Mouse (Mus musculus) yolk sac, embryonic 10.5 days (tissue): Measurements from ENCODE around the gene Arhgap9.
"Not testable (repeated sequence)": the region's sequence is repeated elsewhere in the genome, so short reads cannot be mapped to it uniquely, and the experiment has no call there.

Source experiments
- DNase-seq: peaks from one replicate; pipeline ENCODE4 v3.0.0-alpha.2; 2017; ENCODE audit warnings: low spot score

Arhgap9 gene

DNA sequence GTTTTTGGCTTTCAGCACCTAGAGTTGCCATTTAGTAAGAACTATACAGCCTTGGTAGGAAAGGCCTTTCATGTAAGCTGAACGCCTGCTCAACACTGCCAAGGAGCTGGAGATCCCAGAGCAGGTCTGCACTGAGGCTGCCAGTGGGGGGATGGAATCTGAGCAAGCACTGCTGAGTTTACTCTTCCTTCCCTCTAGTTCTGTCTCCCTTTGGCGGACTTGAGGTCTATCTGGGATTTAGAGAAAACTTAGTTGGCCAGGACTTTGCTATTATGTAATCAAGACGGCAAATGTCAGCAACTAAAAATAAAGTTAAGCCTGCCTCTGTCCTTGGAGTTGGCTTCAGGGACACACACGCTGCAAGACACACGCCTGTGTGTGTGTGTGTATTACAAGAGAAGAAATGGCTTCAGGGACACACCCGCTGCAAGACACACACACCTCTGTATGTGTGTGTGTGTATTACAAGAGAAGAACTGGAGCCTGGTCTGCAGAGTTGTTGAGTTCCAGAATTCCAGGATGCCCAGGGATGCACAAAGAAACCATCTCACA lies 28.7 kb upstream of the Arhgap9 start:
- no peak for DNase-seq

DNA sequence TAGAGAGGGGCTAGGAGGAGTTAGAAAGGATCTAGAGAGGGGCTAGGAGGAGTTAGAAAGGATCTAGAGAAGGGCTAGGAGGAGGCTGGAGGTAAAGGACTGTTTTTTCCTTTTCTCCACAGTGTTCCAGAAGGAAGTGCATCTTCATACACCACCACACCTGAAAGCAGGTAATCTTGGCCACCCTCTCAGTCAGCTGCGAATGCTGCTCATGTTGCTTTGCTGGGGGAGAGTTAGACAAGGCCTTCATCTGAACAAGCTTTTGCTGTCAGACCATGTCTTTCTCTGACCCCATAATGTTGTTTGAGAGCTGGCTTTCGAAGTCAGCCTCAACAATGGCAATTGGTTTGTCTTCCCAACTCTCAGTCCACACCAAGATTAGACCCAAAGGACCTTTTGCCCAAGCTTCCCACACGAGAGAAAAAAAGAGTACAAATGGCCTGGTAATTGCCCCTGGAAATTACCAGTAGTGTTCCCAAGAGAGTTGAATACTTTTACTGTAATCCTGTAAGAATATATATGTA lies 28.1 kb upstream of the Arhgap9 start:
- DNase-seq: no peak

DNA sequence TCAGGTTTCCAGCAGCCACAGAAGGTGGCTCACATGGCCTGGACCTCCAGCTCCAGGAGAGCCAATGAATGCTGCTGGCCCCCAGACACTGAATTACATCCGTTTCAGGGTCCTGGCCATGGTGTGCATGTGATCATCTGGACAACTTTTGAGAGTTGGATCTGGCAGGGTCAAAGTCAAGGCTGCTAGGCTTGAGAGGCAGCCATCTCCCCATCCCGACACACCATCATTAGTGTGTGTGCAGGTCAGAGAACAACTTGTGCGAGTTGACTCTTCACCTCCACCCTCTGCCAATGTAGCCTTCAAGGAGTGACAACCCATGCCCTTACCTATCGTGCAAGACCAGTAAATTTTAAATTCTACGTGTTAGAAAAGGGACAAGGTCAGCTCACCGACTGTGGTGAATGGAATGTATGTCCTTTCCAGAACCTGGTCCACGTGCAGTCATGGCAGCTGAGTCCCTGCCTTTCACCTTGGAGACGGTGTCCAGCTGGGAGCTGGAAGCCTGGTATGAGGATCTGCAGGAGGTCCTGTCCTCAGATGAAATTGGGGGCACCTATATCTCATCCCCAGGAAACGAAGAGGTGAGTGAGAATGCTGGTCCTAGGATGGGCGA lies 26.8 kb upstream of the Arhgap9 start:
- DNase-seq: no peak

DNA sequence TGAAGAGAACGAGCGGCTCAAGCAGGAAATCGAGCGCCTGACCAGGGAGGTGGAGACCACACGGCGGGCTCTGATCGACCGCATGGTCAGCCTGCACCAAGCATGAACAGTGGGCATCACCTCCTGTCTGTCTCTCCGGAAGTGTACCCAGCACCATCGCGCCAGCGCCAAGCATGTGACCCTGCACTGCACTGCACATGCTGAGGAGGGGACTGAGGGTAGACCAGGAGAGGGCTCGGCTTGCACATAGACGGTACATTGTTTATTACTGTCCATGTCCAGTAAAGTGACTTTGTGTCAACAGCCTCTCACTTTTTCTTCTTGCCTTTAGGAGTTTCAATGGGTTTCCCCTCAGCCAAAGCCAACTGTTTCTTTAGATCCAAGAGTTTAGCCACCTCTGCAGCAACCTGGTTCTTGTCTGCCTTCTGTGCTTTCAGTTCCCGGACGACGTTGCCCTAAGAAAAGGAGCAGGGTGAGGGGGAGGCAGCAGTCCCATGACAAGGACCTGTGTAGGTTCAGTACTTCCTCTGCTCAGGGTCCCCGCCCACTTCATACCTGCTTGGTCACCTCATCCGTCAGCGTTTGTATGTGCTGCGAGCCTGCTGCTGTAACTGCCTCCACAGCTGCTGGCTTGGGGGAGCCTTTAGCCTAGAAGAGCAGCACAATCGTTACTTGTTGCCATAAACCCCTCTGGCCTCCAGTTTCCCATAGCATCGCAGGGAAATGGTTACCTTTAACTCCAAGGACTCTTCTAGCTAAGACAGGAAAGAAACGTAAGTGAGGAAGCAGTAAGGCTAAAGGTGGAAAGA lies 25.6 kb upstream of the Arhgap9 start:
- DNase-seq: no peak

DNA sequence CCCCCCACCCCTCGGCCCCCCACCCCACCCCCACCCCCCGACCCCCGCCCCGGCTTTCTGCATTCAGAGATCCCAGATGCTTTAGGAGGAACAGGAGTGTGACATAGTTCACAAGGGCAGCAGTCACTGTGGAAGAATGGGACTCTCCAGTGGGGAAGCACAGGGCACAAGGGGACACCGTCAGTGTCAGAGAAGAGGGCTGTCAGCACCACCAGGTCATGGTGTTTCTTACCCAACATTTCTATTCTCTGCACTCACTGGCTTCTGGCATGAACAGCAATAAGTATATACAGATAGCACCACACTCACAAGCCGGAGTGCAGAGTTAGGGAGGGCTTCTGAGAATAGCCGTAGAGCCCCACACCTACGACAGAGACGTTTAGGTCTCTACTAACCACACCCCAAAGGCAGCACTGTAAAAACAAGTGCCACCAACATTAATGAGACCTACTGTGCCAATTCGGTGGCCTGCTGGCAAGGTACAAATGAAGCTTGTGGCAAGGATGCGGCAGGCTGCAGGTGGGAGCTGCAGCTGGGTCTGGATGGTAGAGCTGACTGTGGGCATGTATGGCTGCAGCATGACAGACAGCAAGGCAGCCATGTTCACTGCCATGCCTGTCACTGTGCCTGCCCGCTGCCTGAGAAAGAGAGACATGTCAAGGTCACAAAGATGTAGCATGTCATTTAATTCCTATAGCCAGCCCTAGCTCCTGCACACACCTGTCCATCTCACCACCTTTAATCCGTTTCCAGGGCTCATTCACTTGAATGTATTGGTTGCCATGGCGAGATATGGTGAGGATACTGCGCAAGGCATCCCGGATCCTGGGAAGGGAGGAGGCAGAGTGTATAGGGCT lies 24.5 kb upstream of the Arhgap9 start:
- DNase-seq: no peak

DNA sequence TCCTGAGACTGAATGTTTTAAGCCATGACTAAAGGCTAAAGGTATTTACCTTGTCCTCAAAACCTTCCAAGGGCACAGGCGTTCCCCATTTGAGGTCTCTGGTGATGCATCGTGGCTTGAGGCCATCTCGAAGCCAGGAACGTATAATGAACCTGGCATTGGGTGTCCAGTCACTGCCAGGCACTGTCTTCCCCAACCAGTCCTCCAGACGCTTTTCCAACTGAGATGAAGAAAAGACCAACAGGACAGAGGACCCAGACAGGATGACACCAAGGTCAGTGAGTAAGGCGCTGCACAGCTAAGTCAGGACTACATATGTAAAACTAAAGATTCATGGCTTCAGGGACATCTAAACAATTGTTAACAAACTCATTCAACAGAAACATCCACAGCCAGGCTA lies 21.4 kb upstream of the Arhgap9 start:
- no peak for DNase-seq

DNA sequence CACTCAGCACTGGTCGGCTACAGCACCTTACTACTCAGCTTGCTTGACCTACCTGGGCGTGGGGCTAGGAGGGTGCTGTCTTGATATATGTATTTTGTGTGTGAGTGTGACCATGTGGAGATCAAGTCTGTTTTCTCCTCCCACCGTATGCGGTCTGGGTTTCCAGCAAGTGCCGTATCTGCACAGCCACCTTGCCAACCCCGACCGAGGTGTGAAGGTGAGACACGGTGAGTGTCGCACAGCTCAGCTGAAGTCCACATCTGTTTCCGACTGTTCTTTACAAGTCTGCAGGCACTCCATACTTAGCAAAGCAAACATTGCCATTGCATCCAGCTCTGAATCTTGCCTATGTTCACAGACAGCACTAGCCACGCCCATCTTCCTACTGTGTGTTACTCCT lies 18.6 kb upstream of the Arhgap9 start:
- no peak for DNase-seq

DNA sequence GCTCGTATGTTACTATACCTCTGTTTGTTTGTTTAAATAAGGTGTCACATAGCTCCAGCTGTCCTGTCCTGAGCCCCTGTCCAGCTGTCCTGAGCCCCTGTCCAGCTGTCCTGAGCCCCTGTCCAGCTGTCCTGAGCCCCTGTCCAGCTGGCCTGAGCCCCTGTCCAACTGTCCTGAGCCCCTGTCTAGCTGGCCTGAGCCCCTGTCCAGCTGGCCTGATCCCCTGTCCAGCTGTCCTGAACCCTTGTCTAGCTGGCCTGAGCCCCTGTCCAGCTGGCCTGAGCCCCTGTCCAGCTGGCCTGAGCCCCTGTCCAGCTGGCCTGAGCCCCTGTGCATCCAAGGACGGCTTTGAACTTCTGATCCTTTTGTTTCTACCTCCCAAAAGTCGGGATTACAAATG lies 12.6 kb upstream of the Arhgap9 start:
- DNase-seq: not testable (repeated sequence)

DNA sequence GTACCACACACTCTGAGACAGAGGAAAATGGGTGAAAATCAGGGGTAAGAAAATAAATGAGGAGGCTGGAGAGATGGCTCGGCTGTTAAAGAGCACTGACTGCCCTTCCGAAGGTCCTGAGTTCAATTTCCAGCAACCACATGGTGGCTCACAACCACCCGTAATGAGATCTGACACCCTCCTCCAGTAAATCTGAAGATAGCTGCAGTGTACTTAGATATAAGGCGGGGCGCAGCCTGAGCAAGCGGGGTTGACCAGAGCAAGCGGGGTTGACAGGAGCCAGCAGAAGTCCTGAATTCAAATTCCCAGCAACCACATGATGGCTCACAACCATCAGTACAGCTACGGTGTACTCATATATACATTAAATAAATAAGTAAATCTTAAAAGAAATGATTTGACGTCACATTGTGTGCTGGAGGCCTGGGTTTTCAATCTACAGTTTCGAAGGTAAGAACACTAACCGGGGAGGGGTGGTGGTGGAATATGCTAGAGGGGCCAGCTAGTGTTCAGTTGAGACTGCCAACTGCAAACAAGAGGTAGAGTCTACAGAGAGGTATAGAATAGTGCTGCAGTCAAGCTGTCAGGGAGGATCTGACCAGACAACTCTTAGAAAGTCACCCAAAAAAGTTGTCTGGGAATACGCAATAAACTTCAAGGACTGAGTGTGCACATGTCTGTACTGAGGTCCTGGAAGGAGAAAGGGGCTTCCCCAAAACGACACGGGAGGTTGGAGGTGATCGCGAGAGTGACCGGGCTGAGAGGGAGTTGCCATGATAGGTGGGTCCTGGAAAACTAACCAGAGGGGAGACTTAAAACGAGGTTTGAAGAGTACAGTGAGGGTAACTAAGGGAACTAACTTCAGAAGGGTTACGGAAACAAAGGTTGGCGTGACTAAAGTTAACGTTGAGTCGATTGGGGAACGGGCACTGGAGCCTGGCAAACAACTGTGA lies 11.0 kb upstream of the Arhgap9 start:
- DNase-seq: peak; percentile 58

DNA sequence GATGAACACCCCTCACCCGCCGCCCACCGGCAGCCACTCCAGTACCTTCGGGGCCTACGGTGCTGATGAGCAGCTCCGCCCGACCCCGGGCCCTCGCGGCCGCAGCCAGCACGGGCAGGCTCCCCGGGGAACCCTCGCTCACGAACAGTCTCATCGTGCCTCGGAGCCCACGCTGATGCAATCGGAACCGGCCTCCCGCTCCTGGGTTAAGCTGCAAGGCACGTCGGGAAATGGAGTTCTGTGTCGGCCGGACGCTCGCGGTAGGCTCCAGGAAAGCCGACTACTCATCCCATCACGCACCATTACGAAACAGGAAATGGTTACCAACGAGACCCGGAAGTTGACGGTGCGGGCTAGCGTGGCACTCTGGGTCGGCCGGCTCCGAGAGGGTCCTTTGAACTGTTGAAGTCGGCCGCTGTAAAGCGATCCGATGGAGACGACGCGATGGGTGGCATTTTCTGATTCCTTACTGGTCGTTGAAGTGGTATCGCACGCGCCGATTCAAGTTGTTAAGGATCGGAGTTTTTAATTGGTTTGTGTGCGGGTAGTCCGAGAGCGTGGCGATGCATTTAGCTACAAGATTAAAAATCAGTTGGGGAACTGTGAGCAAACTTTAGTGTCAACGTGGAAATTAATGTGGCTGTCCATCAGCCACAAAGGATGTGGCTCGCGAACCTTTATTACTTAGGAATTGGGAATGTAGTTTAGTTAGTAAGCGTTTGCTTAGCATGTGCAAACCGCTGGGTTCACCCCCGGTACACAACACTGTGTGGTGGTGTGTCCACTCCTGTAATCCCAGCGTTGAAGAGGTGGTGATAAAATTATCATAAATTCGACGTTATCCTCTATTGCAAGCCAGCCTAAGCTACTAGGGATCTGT lies 10.0 kb upstream of the Arhgap9 start, which contains the start of gene Mars:
TSS of gene Mars (minus strand) at position 311 of the 880 bp plus-strand sequence.
- peak; percentile 94 for DNase-seq

DNA sequence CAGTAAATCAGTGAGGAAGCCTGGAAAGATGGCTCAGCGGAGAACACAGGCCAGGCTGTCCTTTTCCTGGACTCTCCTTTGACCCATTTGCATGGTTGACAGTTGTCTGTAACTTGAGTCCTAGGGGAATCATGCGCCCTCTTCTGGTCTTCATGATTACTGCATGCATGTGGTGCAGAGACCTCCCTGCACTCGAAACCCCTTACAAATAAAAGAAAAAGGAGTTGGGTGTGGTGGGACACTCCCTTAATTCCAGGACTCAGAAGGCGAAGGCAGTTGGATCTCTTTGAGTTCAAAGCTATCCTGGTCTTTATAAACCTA lies 9.4 kb upstream of the Arhgap9 start:
- DNase-seq: peak; percentile 87

DNA sequence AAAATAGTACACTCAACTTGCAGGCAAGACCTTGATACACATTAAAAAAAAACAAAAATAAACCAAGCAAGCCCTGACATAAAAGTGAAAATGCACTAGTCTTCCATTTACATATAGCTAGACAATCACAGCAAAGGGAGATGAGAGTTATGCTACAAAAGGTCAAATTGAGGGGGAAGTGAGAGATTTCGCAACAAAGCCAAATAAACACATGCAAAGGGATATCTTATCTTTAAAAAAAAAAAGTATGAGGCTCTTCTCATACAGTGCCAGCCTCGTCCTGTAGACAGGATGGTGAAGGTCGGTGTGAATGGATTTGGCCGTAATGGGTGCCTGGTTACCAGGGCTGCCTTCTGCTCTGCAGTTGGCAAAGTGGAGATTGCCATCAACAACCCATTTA lies 8.9 kb upstream of the Arhgap9 start:
- no peak for DNase-seq

DNA sequence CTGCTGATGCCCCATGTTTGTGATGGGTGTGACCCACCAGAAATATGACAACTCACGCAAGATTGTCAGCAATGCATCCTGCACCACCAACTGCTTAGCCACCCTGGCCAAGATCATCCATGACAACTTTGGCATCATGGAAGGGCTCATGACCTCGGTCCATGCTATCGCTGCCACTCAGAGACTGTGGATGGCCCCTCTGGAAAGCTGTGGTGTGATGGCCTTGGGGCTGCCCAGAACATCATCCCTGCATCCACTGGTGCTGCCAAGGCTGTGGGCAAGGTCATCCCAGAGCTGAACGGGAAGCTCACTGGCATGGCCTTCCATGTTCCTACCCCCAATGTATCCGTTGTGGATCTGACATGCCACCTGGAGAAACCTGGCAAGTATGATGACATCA lies 8.2 kb upstream of the Arhgap9 start:
- DNase-seq: not testable (repeated sequence)

DNA sequence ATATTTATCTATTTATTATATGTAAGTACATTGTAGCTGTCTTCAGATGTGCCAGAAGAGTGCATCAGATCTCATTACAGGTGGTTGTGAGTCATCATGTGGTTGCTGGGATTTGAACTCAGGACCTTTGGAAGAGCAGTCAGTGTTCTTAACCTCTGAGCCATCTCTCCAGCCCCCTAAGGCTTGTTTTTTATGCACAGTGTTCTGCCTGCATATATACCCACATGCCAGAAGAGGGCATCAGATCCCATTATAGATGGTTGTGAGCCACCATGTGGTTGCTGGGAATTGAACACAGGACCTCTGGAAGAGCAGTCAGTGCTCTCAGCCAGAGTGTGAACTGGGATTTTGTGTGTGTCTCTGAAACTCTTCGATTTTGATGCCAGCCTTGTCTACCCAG lies 6.8 kb upstream of the Arhgap9 start:
- DNase-seq: not testable (repeated sequence)

DNA sequence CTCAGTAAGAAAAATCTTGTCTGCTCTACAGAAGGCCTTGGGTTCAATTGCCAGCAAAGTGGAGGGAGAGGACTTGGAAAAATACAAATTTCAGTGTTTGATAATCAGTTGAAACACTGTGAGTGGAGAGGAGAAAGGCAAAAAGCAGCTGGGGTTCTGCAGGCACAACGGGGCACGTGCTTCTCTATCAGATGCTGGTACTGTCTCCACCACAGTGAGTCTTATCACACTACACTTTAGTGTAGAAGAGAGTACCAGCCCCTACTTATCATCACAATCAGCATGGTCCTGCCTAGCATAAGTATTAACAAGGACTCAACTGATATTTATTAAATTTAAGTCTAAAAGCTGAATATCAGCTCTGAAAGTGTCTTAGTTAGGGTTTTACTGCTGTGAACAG lies 4.5 kb upstream of the Arhgap9 start:
- no peak for DNase-seq

DNA sequence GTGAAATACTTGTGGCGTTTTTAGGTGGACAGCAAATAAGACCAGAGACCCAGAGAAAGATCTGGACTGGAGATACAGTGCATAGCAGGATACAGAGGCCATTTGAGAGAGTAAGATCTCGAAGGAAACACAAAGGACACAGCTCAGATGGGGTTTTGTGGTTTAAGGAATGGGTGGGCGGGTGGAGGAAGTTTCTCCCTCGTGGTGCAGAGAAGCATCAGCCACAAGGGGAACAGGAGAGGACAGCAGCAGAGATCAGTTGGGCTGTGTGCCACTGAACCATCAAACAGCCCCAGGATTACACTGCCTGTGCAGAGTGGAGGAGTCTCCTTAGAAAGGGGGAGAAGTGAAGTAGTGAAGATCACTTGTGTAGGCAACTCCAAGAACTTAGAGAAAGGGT lies 3.8 kb upstream of the Arhgap9 start:
- no peak for DNase-seq

DNA sequence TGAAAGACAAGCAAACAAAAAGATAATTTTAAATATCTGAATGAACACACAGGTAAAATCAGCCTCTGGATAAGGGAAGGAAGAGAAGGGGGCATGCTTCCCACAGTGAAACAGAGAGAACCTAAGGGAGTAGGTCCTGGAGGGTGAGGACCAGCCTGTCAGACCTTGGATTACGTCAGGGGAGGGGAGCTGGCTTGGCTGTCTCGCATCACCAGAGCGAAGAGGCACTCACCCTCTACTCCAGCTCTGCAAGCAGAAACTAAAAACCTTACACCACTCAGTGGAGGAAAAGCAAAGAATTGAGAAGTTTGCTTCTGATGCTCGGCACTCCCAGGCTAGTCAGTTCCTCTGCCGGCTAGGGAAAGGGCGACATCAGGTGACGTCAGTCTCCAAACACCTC lies 1.8 kb upstream of the Arhgap9 start:
- DNase-seq: no peak

DNA sequence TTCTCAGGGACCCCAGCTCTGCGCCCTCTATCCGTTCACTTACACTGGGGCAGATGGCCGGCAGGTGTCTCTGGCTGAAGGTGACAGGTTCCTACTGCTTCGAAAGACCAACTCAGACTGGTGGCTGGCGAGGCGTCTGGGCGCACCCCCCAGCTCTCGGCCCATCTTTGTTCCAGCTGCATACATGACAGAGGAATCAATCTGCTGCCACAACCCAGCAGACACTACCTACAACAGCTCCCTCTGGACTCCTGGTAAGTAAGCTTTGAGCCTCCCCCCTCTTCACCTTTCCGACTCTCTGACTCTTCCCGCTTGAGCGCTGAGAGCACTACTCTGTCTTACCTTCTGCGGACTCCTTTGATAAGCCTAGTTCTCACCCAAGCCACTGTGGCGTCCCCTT lies 414 bp downstream of the Arhgap9 start:
- DNase-seq: no peak

DNA sequence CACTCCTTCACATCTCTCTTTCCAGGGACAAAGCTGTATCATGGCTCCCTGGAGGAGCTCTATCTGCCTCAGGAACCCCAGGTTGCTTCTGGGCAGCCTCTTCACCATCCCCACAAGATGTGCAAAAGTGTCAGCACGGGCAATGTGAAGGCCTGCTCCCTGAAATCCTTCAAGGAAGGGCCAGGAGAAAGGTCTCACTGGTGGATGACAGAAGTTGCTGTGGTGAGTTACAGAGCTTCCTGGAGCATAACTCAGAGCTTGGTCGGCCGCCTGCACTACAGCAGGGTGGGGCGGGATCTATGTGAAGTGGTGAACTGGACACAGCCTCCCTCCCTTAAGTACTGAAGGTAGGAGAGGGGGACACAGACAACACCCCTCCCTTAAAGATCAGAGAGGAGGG lies 905 bp downstream of the Arhgap9 start:
- no peak for DNase-seq

DNA sequence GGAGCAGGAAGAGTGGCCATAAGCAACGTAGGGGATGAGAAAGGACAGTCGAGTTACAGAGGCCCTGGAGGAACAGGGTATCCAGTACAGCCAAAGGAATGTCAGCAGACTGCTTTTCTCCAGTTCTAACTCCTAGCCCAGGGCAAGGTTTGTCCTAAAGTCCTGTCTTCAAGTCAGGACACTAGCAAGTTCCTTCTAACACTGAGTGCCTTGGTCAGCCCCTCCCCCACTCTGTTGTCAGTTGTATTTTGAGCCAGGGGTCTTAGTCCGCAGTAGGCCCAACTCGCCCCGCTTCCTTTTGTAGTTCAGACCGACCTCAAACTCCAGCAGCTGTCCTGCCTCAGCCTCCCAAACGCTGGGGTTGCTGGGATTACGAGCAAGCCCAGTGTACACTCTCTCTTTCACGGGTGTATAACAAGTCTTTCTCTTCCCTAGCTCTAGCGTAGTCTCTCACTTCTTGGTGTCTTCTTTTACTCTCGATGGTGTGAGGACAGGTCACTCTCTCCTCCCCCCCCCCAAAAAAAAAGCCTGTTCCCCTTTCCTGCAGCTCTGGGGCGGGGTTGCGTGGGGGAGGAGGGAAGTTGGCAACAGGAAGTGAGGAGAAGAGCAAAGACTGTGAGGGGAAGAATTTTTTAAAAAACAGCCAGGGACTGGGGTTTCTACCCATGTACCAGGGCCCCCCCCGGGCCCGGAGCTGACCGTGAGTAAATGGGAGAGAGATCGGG lies 1.5 kb downstream of the Arhgap9 start:
- DNase-seq: no peak
